Mouse (Mus musculus): ENCODE data around the gene Mmp25. TPM values are rescaled to one million over a fixed set of nuclear protein-coding genes. Genes with fewer than 3 reads are reported as not detected.

Gene Mmp25
- 1.5 and 1.7 TPM in 2 replicates for polyA plus RNA-seq (2016; fragmentation: Nextera tagmentation; extraction: Ambion mirVana)

- Histone ChIP-seq H3K9ac (replicated peaks) (peak within 1 kb of the TSS; percentile 29), H3K9me3 (no peaks in the 10 kb centered on the region), H3K4me3 (peak within 1 kb of the TSS; percentile 44), H3K27me3 (peaks cover 34% of the 10 kb centered on the region), H3K27ac (replicated peaks) (no peak within 1 kb of the TSS), H3K36me3 (no peaks in the 10 kb centered on the region), H3K4me1 (peaks cover 11% of the 10 kb centered on the region), H3K4me2 (replicated peaks) (peak within 1 kb of the TSS; percentile 70)
- ATAC-seq (ENCODE audit: low FRiP score, low read depth), result peak; percentile 57; the same call in 1 of the 2 replicates
- under 1% methylated on average over 57 of the region's 58 CpGs for WGBS
Observed at GRCm38 (mm10) chr17:23644613-23645495, at the start of gene Mmp25. Mmp25 (minus strand) TSS chr17:23645277.

GRCm38 (mm10) chr17:23694491-23694890 lies 49.4 kb upstream of the Mmp25 start:
- ATAC-seq (ENCODE audit: low FRiP score, low read depth), result no peak
- Histone ChIP-seq H3K36me3 (no peaks in the 10 kb centered on the region), H3K27ac (replicated peaks) (no peak overlapping the region), H3K27me3 (peaks cover 35% of the 10 kb centered on the region), H3K4me1 (0 out of 2 replicates have a peak, but pooled peaks cover 4% of the 10 kb centered on the region), H3K4me2 (replicated peaks) (no peak overlapping the region), H3K4me3 (no peak overlapping the region), H3K9ac (replicated peaks) (no peak overlapping the region), H3K9me3 (no peaks in the 10 kb centered on the region)
- 81% methylated on average over 1 of the region's 1 CpGs for WGBS

GRCm38 (mm10) chr17:23683856-23684672 lies 39.0 kb upstream of the Mmp25 start, which contains the start of gene Cldn9:
Cldn9 (minus strand) TSS chr17:23684026.
- H3K27ac ChIP-seq (replicated peaks), result no peak within 1 kb of the TSS
- no peaks in the 10 kb centered on the region for H3K9me3 ChIP-seq
- 20% methylated on average over 15 of the region's 15 CpGs for WGBS
- H3K4me2 ChIP-seq (replicated peaks), result 0 out of 2 replicates have a peak within 1 kb of the TSS, but pooled peaks have one; percentile 1
- H3K27me3 ChIP-seq, result peaks cover 59% of the 10 kb centered on the region
- no peak within 1 kb of the TSS for H3K4me3 ChIP-seq
- H3K36me3 ChIP-seq, result no peaks in the 10 kb centered on the region
- H3K4me1 ChIP-seq, result peaks cover 14% of the 10 kb centered on the region
- peak; percentile 44; the same call in 1 of the 2 replicates for ATAC-seq (ENCODE audit: low FRiP score, low read depth)
- H3K9ac ChIP-seq (replicated peaks), result no peak within 1 kb of the TSS

- Histone ChIP-seq H3K27ac (replicated peaks) (no peak overlapping the region), H3K4me1 (peaks cover 14% of the 10 kb centered on the region), H3K27me3 (peaks cover 67% of the 10 kb centered on the region), H3K4me3 (no peak overlapping the region), H3K36me3 (no peaks in the 10 kb centered on the region), H3K4me2 (replicated peaks) (0 out of 2 replicates have a peak overlapping the region, but pooled peaks have one; percentile 1), H3K9me3 (no peaks in the 10 kb centered on the region), H3K9ac (replicated peaks) (no peak overlapping the region)
- ATAC-seq (ENCODE audit: low FRiP score, low read depth), result peak; percentile 29
- WGBS, result 29% methylated on average over 15 of the region's 15 CpGs
Observed at GRCm38 (mm10) chr17:23683226-23683625, 38.1 kb upstream of the Mmp25 start.

- Histone ChIP-seq H3K9me3 (no peaks in the 10 kb centered on the region), H3K4me3 (no peak overlapping the region), H3K27ac (replicated peaks) (no peak overlapping the region), H3K27me3 (peaks cover 74% of the 10 kb centered on the region), H3K4me2 (replicated peaks) (no peak overlapping the region), H3K36me3 (no peaks in the 10 kb centered on the region), H3K9ac (replicated peaks) (no peak overlapping the region), H3K4me1 (peaks cover 15% of the 10 kb centered on the region)
- WGBS, result 68% methylated on average over 3 of the region's 3 CpGs
- no peak for ATAC-seq (ENCODE audit: low FRiP score, low read depth)
Observed at GRCm38 (mm10) chr17:23682530-23682929, 37.5 kb upstream of the Mmp25 start.

- Histone ChIP-seq H3K36me3 (no peaks in the 10 kb centered on the region), H3K4me2 (replicated peaks) (no peak overlapping the region), H3K4me1 (peaks cover 19% of the 10 kb centered on the region), H3K9ac (replicated peaks) (no peak overlapping the region), H3K9me3 (no peaks in the 10 kb centered on the region), H3K27ac (replicated peaks) (no peak overlapping the region), H3K27me3 (peaks cover 76% of the 10 kb centered on the region), H3K4me3 (no peak overlapping the region)
- ATAC-seq (ENCODE audit: low FRiP score, low read depth), result no peak
- WGBS, result 73% methylated on average over 4 of the region's 4 CpGs
Observed at GRCm38 (mm10) chr17:23682092-23682491, 37.0 kb upstream of the Mmp25 start.

- peaks cover 86% of the 10 kb centered on the region for H3K27me3 ChIP-seq
- H3K9ac ChIP-seq (replicated peaks), result no peak overlapping the region
- WGBS, result 83% methylated on average over 10 of the region's 10 CpGs
- H3K4me2 ChIP-seq (replicated peaks), result no peak overlapping the region
- no peak overlapping the region for H3K27ac ChIP-seq (replicated peaks)
- no peak overlapping the region for H3K4me3 ChIP-seq
- ATAC-seq (ENCODE audit: low FRiP score, low read depth), result no peak
- peaks cover 28% of the 10 kb centered on the region for H3K4me1 ChIP-seq
- no peaks in the 10 kb centered on the region for H3K9me3 ChIP-seq
- no peaks in the 10 kb centered on the region for H3K36me3 ChIP-seq
Observed at GRCm38 (mm10) chr17:23681086-23681485, 36.0 kb upstream of the Mmp25 start.

GRCm38 (mm10) chr17:23680336-23680735 lies 35.3 kb upstream of the Mmp25 start:
- no peak overlapping the region for H3K4me3 ChIP-seq
- WGBS, result 76% methylated on average over 9 of the region's 9 CpGs
- no peak overlapping the region for H3K9ac ChIP-seq (replicated peaks)
- H3K36me3 ChIP-seq, result no peaks in the 10 kb centered on the region
- H3K4me1 ChIP-seq, result peaks cover 34% of the 10 kb centered on the region
- peaks cover 94% of the 10 kb centered on the region for H3K27me3 ChIP-seq
- H3K27ac ChIP-seq (replicated peaks), result no peak overlapping the region
- ATAC-seq (ENCODE audit: low FRiP score, low read depth), result no peak
- H3K9me3 ChIP-seq, result no peaks in the 10 kb centered on the region
- no peak overlapping the region for H3K4me2 ChIP-seq (replicated peaks)

GRCm38 (mm10) chr17:23679127-23679835 lies 34.2 kb upstream of the Mmp25 start, which contains the start of gene Cldn6:
Cldn6 (plus strand) TSS chr17:23679249.
- Histone ChIP-seq H3K9me3 (no peaks in the 10 kb centered on the region), H3K36me3 (no peaks in the 10 kb centered on the region), H3K9ac (replicated peaks) (no peak within 1 kb of the TSS), H3K27ac (replicated peaks) (no peak within 1 kb of the TSS), H3K4me3 (peak within 1 kb of the TSS; percentile 18), H3K4me1 (peaks cover 37% of the 10 kb centered on the region), H3K27me3 (peaks cover 98% of the 10 kb centered on the region), H3K4me2 (replicated peaks) (peak within 1 kb of the TSS; percentile 28)
- ATAC-seq (ENCODE audit: low FRiP score, low read depth), result no peak
- 3% methylated on average over 38 of the region's 38 CpGs for WGBS

GRCm38 (mm10) chr17:23677236-23677679 lies 32.2 kb upstream of the Mmp25 start, which contains the start of gene Tnfrsf12a:
Tnfrsf12a (minus strand) TSS chr17:23677468.
- peak within 1 kb of the TSS; percentile 59 for H3K9ac ChIP-seq (replicated peaks)
- ATAC-seq (ENCODE audit: low FRiP score, low read depth), result peak; percentile 35
- no peaks in the 10 kb centered on the region for H3K9me3 ChIP-seq
- no peaks in the 10 kb centered on the region for H3K36me3 ChIP-seq
- under 1% methylated on average over 34 of the region's 34 CpGs for WGBS
- H3K4me2 ChIP-seq (replicated peaks), result peak within 1 kb of the TSS; percentile 94
- peak within 1 kb of the TSS; percentile 46 for H3K4me3 ChIP-seq
- H3K27ac ChIP-seq (replicated peaks), result no peak within 1 kb of the TSS
- H3K4me1 ChIP-seq, result peaks cover 43% of the 10 kb centered on the region
- peaks cover 77% of the 10 kb centered on the region for H3K27me3 ChIP-seq

- H3K4me1 ChIP-seq, result peaks cover 43% of the 10 kb centered on the region
- no peak overlapping the region for H3K27ac ChIP-seq (replicated peaks)
- H3K36me3 ChIP-seq, result no peaks in the 10 kb centered on the region
- peak overlapping the region; percentile 94 for H3K4me2 ChIP-seq (replicated peaks)
- H3K9ac ChIP-seq (replicated peaks), result peak overlapping the region; percentile 59
- peaks cover 70% of the 10 kb centered on the region for H3K27me3 ChIP-seq
- WGBS, result 1% methylated on average over 35 of the region's 37 CpGs
- peak overlapping the region; percentile 46 for H3K4me3 ChIP-seq
- no peaks in the 10 kb centered on the region for H3K9me3 ChIP-seq
- ATAC-seq (ENCODE audit: low FRiP score, low read depth), result no peak
Observed at GRCm38 (mm10) chr17:23676473-23677031, 31.5 kb upstream of the Mmp25 start.
